Mouse (Mus musculus): ENCODE measurements around the gene Cnga3. TPM values are rescaled to one million over a fixed set of nuclear protein-coding genes. Genes with fewer than 3 reads are reported as not detected.

Cnga3 gene
- polyA plus RNA-seq, 1 experiment from 2014 or later: not detected

- Histone ChIP-seq H3K27me3 (ENCODE audit: control insufficient read depth, insufficient read depth, low read length) (no peaks in the 10 kb centered on the region), H3K27ac (ENCODE audit: low read depth, low read length) (no peak overlapping the region), H3K4me2 (replicated peaks; ENCODE audit: low read depth, low read length) (no peak overlapping the region), H3K9ac (ENCODE audit: low read depth, low read length) (no peak overlapping the region), H3K4me1 (ENCODE audit: control insufficient read depth, insufficient read depth, low read length) (no peaks in the 10 kb centered on the region), H3K36me3 (ENCODE audit: control insufficient read depth, insufficient read depth, low read length) (no peaks in the 10 kb centered on the region), H3K4me3 (ENCODE audit: low read length) (no peak overlapping the region), H3K9me3 (ENCODE audit: control insufficient read depth, low read length) (no peaks in the 10 kb centered on the region)
- WGBS: 6% methylated on average over 14 of the region's 14 CpGs
- ATAC-seq (ENCODE audit: low FRiP score, low TSS enrichment): 0 out of 2 replicates have a peak, but pooled peaks have one; percentile 39
Observed at GRCm38 (mm10) chr1:37218386-37218785, 4.2 kb downstream of the Cnga3 start.

- WGBS: 93% methylated on average over 5 of the region's 5 CpGs
- H3K4me3 ChIP-seq (ENCODE audit: low read length): no peak overlapping the region
- no peak for ATAC-seq (ENCODE audit: low FRiP score, low TSS enrichment)
Observed at GRCm38 (mm10) chr1:37219593-37219992, 5.4 kb downstream of the Cnga3 start.

GRCm38 (mm10) chr1:37220134-37220907 lies 6.1 kb downstream of the Cnga3 start:
- no peak overlapping the region for H3K4me2 ChIP-seq (replicated peaks; ENCODE audit: low read depth, low read length)
- H3K9ac ChIP-seq (ENCODE audit: low read depth, low read length): no peak overlapping the region
- H3K4me3 ChIP-seq (ENCODE audit: low read length): no peak overlapping the region
- H3K27me3 ChIP-seq (ENCODE audit: control insufficient read depth, insufficient read depth, low read length): no peaks in the 10 kb centered on the region
- no peak overlapping the region for H3K27ac ChIP-seq (ENCODE audit: low read depth, low read length)
- no peaks in the 10 kb centered on the region for H3K9me3 ChIP-seq (ENCODE audit: control insufficient read depth, low read length)
- ATAC-seq (ENCODE audit: low FRiP score, low TSS enrichment): no peak
- WGBS: 63% methylated on average over 6 of the region's 6 CpGs
- H3K36me3 ChIP-seq (ENCODE audit: control insufficient read depth, insufficient read depth, low read length): no peaks in the 10 kb centered on the region
- no peaks in the 10 kb centered on the region for H3K4me1 ChIP-seq (ENCODE audit: control insufficient read depth, insufficient read depth, low read length)

More at GRCm38 (mm10) chr1:37219593-37219992, 5.4 kb downstream of the Cnga3 start:
- Histone ChIP-seq H3K4me2 (replicated peaks; ENCODE audit: low read depth, low read length) (no peak overlapping the region), H3K27ac (ENCODE audit: low read depth, low read length) (no peak overlapping the region), H3K27me3 (ENCODE audit: control insufficient read depth, insufficient read depth, low read length) (no peaks in the 10 kb centered on the region), H3K9me3 (ENCODE audit: control insufficient read depth, low read length) (no peaks in the 10 kb centered on the region), H3K4me1 (ENCODE audit: control insufficient read depth, insufficient read depth, low read length) (no peaks in the 10 kb centered on the region), H3K36me3 (ENCODE audit: control insufficient read depth, insufficient read depth, low read length) (no peaks in the 10 kb centered on the region), H3K9ac (ENCODE audit: low read depth, low read length) (no peak overlapping the region)

GRCm38 (mm10) chr1:37222002-37222401 lies 7.8 kb downstream of the Cnga3 start:
- H3K27ac ChIP-seq (ENCODE audit: low read depth, low read length): no peak overlapping the region
- no peaks in the 10 kb centered on the region for H3K27me3 ChIP-seq (ENCODE audit: control insufficient read depth, insufficient read depth, low read length)
- H3K4me3 ChIP-seq (ENCODE audit: low read length): no peak overlapping the region
- no peaks in the 10 kb centered on the region for H3K4me1 ChIP-seq (ENCODE audit: control insufficient read depth, insufficient read depth, low read length)
- no peak overlapping the region for H3K4me2 ChIP-seq (replicated peaks; ENCODE audit: low read depth, low read length)
- H3K36me3 ChIP-seq (ENCODE audit: control insufficient read depth, insufficient read depth, low read length): no peaks in the 10 kb centered on the region
- no peak for ATAC-seq (ENCODE audit: low FRiP score, low TSS enrichment)
- WGBS: 78% methylated on average over 7 of the region's 7 CpGs
- no peak overlapping the region for H3K9ac ChIP-seq (ENCODE audit: low read depth, low read length)
- H3K9me3 ChIP-seq (ENCODE audit: control insufficient read depth, low read length): no peaks in the 10 kb centered on the region

GRCm38 (mm10) chr1:37230404-37230803 lies 16.2 kb downstream of the Cnga3 start:
- Histone ChIP-seq H3K9ac (ENCODE audit: low read depth, low read length) (no peak overlapping the region), H3K4me2 (replicated peaks; ENCODE audit: low read depth, low read length) (no peak overlapping the region), H3K9me3 (ENCODE audit: control insufficient read depth, low read length) (0 out of 2 replicates have a peak, but pooled peaks cover 3% of the 10 kb centered on the region), H3K4me3 (ENCODE audit: low read length) (no peak overlapping the region), H3K36me3 (ENCODE audit: control insufficient read depth, insufficient read depth, low read length) (no peaks in the 10 kb centered on the region), H3K4me1 (ENCODE audit: control insufficient read depth, insufficient read depth, low read length) (no peaks in the 10 kb centered on the region), H3K27me3 (ENCODE audit: control insufficient read depth, insufficient read depth, low read length) (no peaks in the 10 kb centered on the region), H3K27ac (ENCODE audit: low read depth, low read length) (no peak overlapping the region)
- WGBS: 75% methylated on average over 6 of the region's 6 CpGs
- ATAC-seq (ENCODE audit: low FRiP score, low TSS enrichment): no peak

GRCm38 (mm10) chr1:37231295-37231701 lies 17.1 kb downstream of the Cnga3 start:
- no peaks in the 10 kb centered on the region for H3K27me3 ChIP-seq (ENCODE audit: control insufficient read depth, insufficient read depth, low read length)
- no peak overlapping the region for H3K4me3 ChIP-seq (ENCODE audit: low read length)
- H3K9ac ChIP-seq (ENCODE audit: low read depth, low read length): no peak overlapping the region
- H3K9me3 ChIP-seq (ENCODE audit: control insufficient read depth, low read length): 0 out of 2 replicates have a peak, but pooled peaks cover 3% of the 10 kb centered on the region
- no peak for ATAC-seq (ENCODE audit: low FRiP score, low TSS enrichment)
- no peaks in the 10 kb centered on the region for H3K36me3 ChIP-seq (ENCODE audit: control insufficient read depth, insufficient read depth, low read length)
- WGBS: 49% methylated on average over 6 of the region's 6 CpGs
- H3K4me2 ChIP-seq (replicated peaks; ENCODE audit: low read depth, low read length): no peak overlapping the region
- no peaks in the 10 kb centered on the region for H3K4me1 ChIP-seq (ENCODE audit: control insufficient read depth, insufficient read depth, low read length)
- no peak overlapping the region for H3K27ac ChIP-seq (ENCODE audit: low read depth, low read length)

GRCm38 (mm10) chr1:37239045-37239635 lies 24.9 kb downstream of the Cnga3 start:
- no peak for ATAC-seq (ENCODE audit: low FRiP score, low TSS enrichment)
- Histone ChIP-seq H3K27ac (ENCODE audit: low read depth, low read length) (no peak overlapping the region), H3K9me3 (ENCODE audit: control insufficient read depth, low read length) (no peaks in the 10 kb centered on the region), H3K36me3 (ENCODE audit: control insufficient read depth, insufficient read depth, low read length) (no peaks in the 10 kb centered on the region), H3K4me2 (replicated peaks; ENCODE audit: low read depth, low read length) (no peak overlapping the region), H3K9ac (ENCODE audit: low read depth, low read length) (no peak overlapping the region), H3K4me3 (ENCODE audit: low read length) (no peak overlapping the region), H3K27me3 (ENCODE audit: control insufficient read depth, insufficient read depth, low read length) (no peaks in the 10 kb centered on the region), H3K4me1 (ENCODE audit: control insufficient read depth, insufficient read depth, low read length) (no peaks in the 10 kb centered on the region)
- 78% methylated on average over 10 of the region's 10 CpGs for WGBS

- no peak overlapping the region for H3K4me3 ChIP-seq (ENCODE audit: low read length)
- H3K27ac ChIP-seq (ENCODE audit: low read depth, low read length): no peak overlapping the region
- no peaks in the 10 kb centered on the region for H3K9me3 ChIP-seq (ENCODE audit: control insufficient read depth, low read length)
- no peak overlapping the region for H3K9ac ChIP-seq (ENCODE audit: low read depth, low read length)
- H3K36me3 ChIP-seq (ENCODE audit: control insufficient read depth, insufficient read depth, low read length): no peaks in the 10 kb centered on the region
- H3K27me3 ChIP-seq (ENCODE audit: control insufficient read depth, insufficient read depth, low read length): no peaks in the 10 kb centered on the region
- no peak for ATAC-seq (ENCODE audit: low FRiP score, low TSS enrichment)
- H3K4me2 ChIP-seq (replicated peaks; ENCODE audit: low read depth, low read length): no peak overlapping the region
- WGBS: 73% methylated on average over 8 of the region's 8 CpGs
- no peaks in the 10 kb centered on the region for H3K4me1 ChIP-seq (ENCODE audit: control insufficient read depth, insufficient read depth, low read length)
Observed at GRCm38 (mm10) chr1:37242253-37242652, 28.0 kb downstream of the Cnga3 start.

- 92% methylated on average over 2 of the region's 2 CpGs for WGBS
- Histone ChIP-seq H3K4me1 (ENCODE audit: control insufficient read depth, insufficient read depth, low read length) (no peaks in the 10 kb centered on the region), H3K4me2 (replicated peaks; ENCODE audit: low read depth, low read length) (no peak overlapping the region)
Observed at GRCm38 (mm10) chr1:37246476-37246875, 32.2 kb downstream of the Cnga3 start.

More at GRCm38 (mm10) chr1:37246476-37246875, 32.2 kb downstream of the Cnga3 start:
- ATAC-seq (ENCODE audit: low FRiP score, low TSS enrichment): no peak
- Histone ChIP-seq H3K27ac (ENCODE audit: low read depth, low read length) (no peak overlapping the region), H3K4me3 (ENCODE audit: low read length) (no peak overlapping the region), H3K27me3 (ENCODE audit: control insufficient read depth, insufficient read depth, low read length) (no peaks in the 10 kb centered on the region), H3K36me3 (ENCODE audit: control insufficient read depth, insufficient read depth, low read length) (no peaks in the 10 kb centered on the region), H3K9me3 (ENCODE audit: control insufficient read depth, low read length) (no peaks in the 10 kb centered on the region), H3K9ac (ENCODE audit: low read depth, low read length) (no peak overlapping the region)
